Mouse (Mus musculus) effector memory CD4-positive, alpha-beta T cell, adult 5 months (primary cell): ENCODE results near the gene Amn1. TPM values are rescaled to one million over a fixed set of nuclear protein-coding genes. Genes with fewer than 3 reads are reported as not detected.

Source experiments
- polyA plus RNA-seq: library from polyadenylated mRNA; unstranded; fragments of 100-300 nt; shearing (Covaris generic); gene quantifications from one replicate; pipeline ENCODE4 v1.2.1, GENCODE M21; 2017

The Amn1 gene
- polyA plus RNA-seq: 20.7 TPM

DNA sequence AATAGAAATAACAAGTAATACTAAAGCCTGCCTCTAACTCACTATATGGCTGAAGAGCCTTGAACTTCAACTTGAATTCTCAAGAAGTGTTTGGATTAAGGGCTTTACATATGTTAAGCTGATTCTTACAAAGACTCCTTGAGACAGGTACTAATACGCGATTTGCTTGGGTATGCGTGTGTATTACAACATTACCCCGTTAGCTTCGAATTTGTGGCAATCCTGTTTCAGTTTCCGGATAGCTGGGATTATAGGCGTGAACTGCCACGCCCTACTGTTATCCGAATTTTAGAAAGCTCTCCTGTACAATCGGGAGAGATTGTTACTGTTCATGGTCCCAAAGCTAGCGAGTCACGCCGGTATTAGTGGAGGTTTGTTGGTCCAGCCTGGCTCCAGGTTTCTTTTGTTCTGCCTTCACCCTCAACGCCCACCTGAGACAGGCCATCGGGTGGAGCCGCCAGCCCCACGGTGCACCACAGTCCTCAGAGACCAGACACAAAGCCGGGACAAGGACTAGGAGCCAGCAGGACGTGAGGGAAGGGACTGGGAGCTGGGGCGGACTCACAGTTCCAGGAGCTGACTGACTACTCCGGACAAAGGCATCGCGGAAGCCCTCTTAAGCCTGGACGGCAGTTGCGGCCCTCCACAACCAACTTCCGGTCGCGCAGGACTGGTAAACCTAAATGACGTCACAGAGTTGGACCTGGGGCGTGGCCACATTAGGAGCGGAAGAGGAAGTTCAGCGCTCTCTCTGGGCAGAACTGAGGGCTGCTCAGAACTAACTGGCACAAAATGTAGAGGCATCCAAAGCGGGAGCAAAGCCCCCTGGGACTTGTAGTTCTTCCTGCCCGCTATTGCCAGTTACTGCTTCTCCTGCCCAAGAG lies at the start of gene Amn1:
Gene Amn1, minus strand, starts transcription at position 672 of the 884 bp plus-strand sequence.

DNA sequence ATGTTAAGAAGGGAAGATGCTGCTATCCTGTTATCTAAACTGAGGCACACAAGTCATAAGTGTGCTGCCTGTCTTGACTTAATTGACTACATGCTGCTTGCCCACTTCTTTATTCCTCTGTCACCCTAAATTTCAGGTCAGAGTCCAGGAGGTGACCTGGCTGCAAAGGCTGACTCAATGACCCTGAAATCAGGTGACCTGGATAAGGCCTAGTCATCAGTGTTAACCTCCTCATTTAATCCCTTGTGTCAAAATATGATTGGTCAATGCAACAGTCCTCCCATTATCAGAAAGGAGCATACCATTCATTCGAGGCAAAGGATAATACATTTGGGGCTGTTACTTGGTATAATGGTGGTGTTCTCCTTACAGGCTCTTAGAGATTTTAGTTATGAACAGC lies 49.0 kb downstream of the Amn1 start, which contains the start of gene Etfbkmt:
Gene Etfbkmt, plus strand, starts transcription at position 379 of the 400 bp plus-strand sequence.

DNA sequence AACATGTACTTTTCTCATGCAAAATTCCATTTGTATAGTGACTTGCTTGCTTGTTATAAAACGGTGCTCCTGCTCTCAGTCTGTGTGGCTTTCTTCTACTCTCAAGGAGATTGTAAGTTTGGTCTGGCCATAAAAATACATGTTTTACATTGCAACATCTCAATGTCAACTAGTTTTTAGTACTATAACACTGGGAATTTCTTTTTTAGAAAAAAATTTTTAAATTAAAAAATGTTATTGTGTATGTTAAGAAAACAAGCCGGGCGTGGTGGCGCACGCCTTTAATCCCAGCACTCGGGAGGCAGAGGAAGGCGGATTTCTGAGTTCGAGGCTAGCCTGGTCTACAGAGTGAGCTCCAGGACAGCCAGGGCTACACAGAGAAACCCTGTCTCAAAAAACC lies 58.6 kb downstream of the Amn1 start, which contains the start of gene Gm10203:
Gene Gm10203, plus strand, starts transcription at position 301 of the 400 bp plus-strand sequence.

Other genes starting within 250 kb of the Amn1 start
- gene Sinhcaf, start 242.2 kb downstream of the Amn1 start, polyA plus RNA-seq: 38.0 TPM
- 0.56 TPM for gene Dennd5b, start 87.0 kb downstream of the Amn1 start, polyA plus RNA-seq
- gene Gm10203, start 58.5 kb downstream of the Amn1 start, polyA plus RNA-seq: not detected
- gene Etfbkmt, start 48.9 kb downstream of the Amn1 start, polyA plus RNA-seq: 11.9 TPM
- gene Resf1, start 120.7 kb upstream of the Amn1 start, polyA plus RNA-seq: 124 TPM
- 1.7 TPM for gene Bicd1, start 220.2 kb upstream of the Amn1 start, polyA plus RNA-seq